Mouse (Mus musculus): ENCODE data around the gene Hyal1. TPM values are rescaled to one million over a fixed set of nuclear protein-coding genes. Genes with fewer than 3 reads are reported as not detected.

Gene Hyal1
- polyA plus RNA-seq, 1 experiment from 2014 or later: 5.5 TPM

Other genes starting within 250 kb of the Hyal1 start
- 11.4 and 13.4 TPM in 2 replicates for gene Hemk1, start 238.6 kb upstream of the Hyal1 start, polyA plus RNA-seq (2016; fragmentation: Nextera tagmentation; extraction: Ambion mirVana)
- 0.55 and 1.1 TPM in 2 replicates for gene 6430571L13Rik, start 236.3 kb upstream of the Hyal1 start, polyA plus RNA-seq (2016; fragmentation: Nextera tagmentation; extraction: Ambion mirVana)
- 5.9 and 6.2 TPM in 2 replicates for gene Cacna2d2, start 177.3 kb upstream of the Hyal1 start, polyA plus RNA-seq (2016; fragmentation: Nextera tagmentation; extraction: Ambion mirVana)
- gene Tmem115, start 43.0 kb upstream of the Hyal1 start, polyA plus RNA-seq (2016; fragmentation: Nextera tagmentation; extraction: Ambion mirVana): 37.5 and 41.2 TPM in 2 replicates
- 16.6 and 18.4 TPM in 2 replicates for gene Cyb561d2, start 34.7 kb upstream of the Hyal1 start, polyA plus RNA-seq (2016; fragmentation: Nextera tagmentation; extraction: Ambion mirVana)
- 24.4 and 25.1 TPM in 2 replicates for gene Nprl2, start 34.7 kb upstream of the Hyal1 start, polyA plus RNA-seq (2016; fragmentation: Nextera tagmentation; extraction: Ambion mirVana)
- 0.22 and 0.35 TPM in 2 replicates for gene Zmynd10, start 29.6 kb upstream of the Hyal1 start, polyA plus RNA-seq (2016; fragmentation: Nextera tagmentation; extraction: Ambion mirVana)
- gene Rassf1, start 25.4 kb upstream of the Hyal1 start, polyA plus RNA-seq (2016; fragmentation: Nextera tagmentation; extraction: Ambion mirVana): 48.2 and 49.0 TPM in 2 replicates
- gene Tusc2, start 13.7 kb upstream of the Hyal1 start, polyA plus RNA-seq (2016; fragmentation: Nextera tagmentation; extraction: Ambion mirVana): 60.1 and 61.4 TPM in 2 replicates
- 103 and 106 TPM in 2 replicates for gene Hyal2, start 9.0 kb upstream of the Hyal1 start, polyA plus RNA-seq (2016; fragmentation: Nextera tagmentation; extraction: Ambion mirVana)
- 10.2 and 12.6 TPM in 2 replicates for gene Naa80, start 2.0 kb downstream of the Hyal1 start, polyA plus RNA-seq (2016; fragmentation: Nextera tagmentation; extraction: Ambion mirVana)
- gene Hyal3, start 3.9 kb downstream of the Hyal1 start, polyA plus RNA-seq (2016; fragmentation: Nextera tagmentation; extraction: Ambion mirVana): 0.49 and 0.64 TPM in 2 replicates
- 34.0 and 35.5 TPM in 2 replicates for gene Ifrd2, start 10.7 kb downstream of the Hyal1 start, polyA plus RNA-seq (2016; fragmentation: Nextera tagmentation; extraction: Ambion mirVana)
- gene Sema3b, start 32.3 kb downstream of the Hyal1 start, polyA plus RNA-seq (2016; fragmentation: Nextera tagmentation; extraction: Ambion mirVana): 10.7 and 11.2 TPM in 2 replicates
- gene Gnai2, start 58.4 kb downstream of the Hyal1 start, polyA plus RNA-seq (2016; fragmentation: Nextera tagmentation; extraction: Ambion mirVana): 404 and 442 TPM in 2 replicates
- gene Slc38a3, start 92.6 kb downstream of the Hyal1 start, polyA plus RNA-seq (2016; fragmentation: Nextera tagmentation; extraction: Ambion mirVana): 2.9 and 3.2 TPM in 2 replicates
- 0.97 and 1.2 TPM in 2 replicates for gene Gnat1, start 102.8 kb downstream of the Hyal1 start, polyA plus RNA-seq (2016; fragmentation: Nextera tagmentation; extraction: Ambion mirVana)
- gene Sema3f, start 133.5 kb downstream of the Hyal1 start, polyA plus RNA-seq (2016; fragmentation: Nextera tagmentation; extraction: Ambion mirVana): 8.1 and 8.4 TPM in 2 replicates
- 127 and 137 TPM in 2 replicates for gene Rbm5, start 194.1 kb downstream of the Hyal1 start, polyA plus RNA-seq (2016; fragmentation: Nextera tagmentation; extraction: Ambion mirVana)

Data from heart, embryonic 12.5 days (tissue).